Mouse (Mus musculus): ENCODE measurements around the gene Mcidas. TPM values are rescaled to one million over a fixed set of nuclear protein-coding genes. Genes with fewer than 3 reads are reported as not detected.

Gene Mcidas
- polyA plus RNA-seq, 1 experiment, result not detected

DNA sequence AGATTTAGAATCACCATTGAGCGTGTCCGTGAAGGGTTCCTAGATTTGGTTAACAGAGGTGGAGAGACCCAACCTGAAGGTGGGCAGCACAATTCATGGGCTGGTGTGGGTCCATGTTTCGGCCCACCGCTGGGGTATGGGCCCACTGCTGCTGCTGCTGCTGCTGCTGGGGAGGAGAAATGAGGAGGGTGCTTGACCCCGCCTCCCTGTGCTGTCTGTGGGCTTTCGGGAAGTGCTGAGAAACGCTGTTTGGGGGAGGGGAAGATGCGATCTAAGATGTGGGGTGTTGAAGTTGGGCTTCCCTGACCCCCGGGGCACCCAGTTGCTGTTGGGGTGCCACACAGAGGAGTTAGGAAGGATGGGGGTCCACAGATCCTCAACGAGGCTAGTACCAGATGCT, 16.9 kb upstream of the Mcidas start:
- Histone ChIP-seq H3K4me1 (ENCODE audit: control insufficient read depth, insufficient read depth, low read length) (peaks cover 3% of the 10 kb centered on the region; the same call in 1 of the 2 replicates), H3K27me3 (ENCODE audit: control insufficient read depth, insufficient read depth, low read length) (no peaks in the 10 kb centered on the region), H3K4me3 (ENCODE audit: control insufficient read depth, low read depth, low read length) (no peak overlapping the region), H3K36me3 (ENCODE audit: control insufficient read depth, insufficient read depth, low read length) (no peaks in the 10 kb centered on the region), H3K27ac (ENCODE audit: control insufficient read depth, insufficient read depth, low read depth, low read length) (no peak overlapping the region)
- TF ChIP-seq CTCF (IDR thresholded peaks at IDR 0.05; ENCODE audit: control insufficient read depth, insufficient read depth, insufficient replicate concordance, low read depth, low read length), result no peak
- TF ChIP-seq POLR2A (IDR thresholded peaks at IDR 0.05; ENCODE audit: control insufficient read depth, low read depth, low read length), result no peak

DNA sequence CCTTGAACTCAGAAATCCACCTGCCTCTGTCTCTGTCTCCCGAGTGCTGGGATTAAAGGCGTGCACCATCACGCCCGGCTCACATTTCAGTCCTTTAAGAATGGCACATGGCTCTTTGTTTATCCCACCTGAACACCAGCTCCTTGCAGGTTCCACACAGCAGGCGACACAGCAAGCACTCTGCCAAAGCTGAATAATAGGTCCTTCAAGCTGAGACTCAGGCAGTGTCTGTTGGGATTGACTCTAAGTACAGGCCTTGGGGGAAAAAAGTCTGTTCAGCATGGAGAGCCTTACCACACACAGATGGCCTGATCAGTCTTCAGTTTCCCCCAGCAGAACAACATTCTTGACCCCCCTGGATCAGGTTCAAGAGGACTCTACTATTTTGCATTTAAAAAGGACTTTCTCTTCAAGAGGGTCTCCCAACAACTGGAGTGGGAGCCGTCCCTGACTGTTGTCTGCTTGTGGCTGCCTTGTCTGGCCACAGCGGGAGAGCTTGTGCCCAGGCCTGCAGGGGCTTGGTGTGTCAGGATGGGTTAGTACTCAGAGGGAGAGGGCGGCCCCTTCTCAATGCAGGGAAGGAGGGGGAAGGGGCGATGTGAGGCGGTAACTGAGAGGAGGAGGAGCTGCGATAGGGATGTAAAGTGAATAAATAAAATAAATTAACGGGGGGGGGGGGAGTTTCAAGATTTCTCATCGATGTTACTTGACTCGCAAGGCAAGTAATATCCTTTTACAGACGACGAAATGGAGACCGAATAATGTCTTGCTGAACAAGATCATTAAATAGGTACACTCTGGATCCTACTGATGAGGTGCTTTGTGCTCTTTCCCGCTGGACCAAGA, 7.8 kb upstream of the Mcidas start:
- no peak overlapping the region for H3K27ac ChIP-seq (ENCODE audit: control insufficient read depth, insufficient read depth, low read depth, low read length)
- no peaks in the 10 kb centered on the region; the same call in 1 of the 2 replicates for H3K27me3 ChIP-seq (ENCODE audit: control insufficient read depth, insufficient read depth, low read length)
- peak overlapping the region; percentile 68 for H3K4me3 ChIP-seq (ENCODE audit: control insufficient read depth, low read depth, low read length)
- TF ChIP-seq POLR2A (IDR thresholded peaks at IDR 0.05; ENCODE audit: control insufficient read depth, low read depth, low read length) (no peak), CTCF (IDR thresholded peaks at IDR 0.05; ENCODE audit: control insufficient read depth, insufficient read depth, insufficient replicate concordance, low read depth, low read length) (no peak)
- peaks cover 33% of the 10 kb centered on the region for H3K4me1 ChIP-seq (ENCODE audit: control insufficient read depth, insufficient read depth, low read length)
- H3K36me3 ChIP-seq (ENCODE audit: control insufficient read depth, insufficient read depth, low read length), result no peaks in the 10 kb centered on the region

DNA sequence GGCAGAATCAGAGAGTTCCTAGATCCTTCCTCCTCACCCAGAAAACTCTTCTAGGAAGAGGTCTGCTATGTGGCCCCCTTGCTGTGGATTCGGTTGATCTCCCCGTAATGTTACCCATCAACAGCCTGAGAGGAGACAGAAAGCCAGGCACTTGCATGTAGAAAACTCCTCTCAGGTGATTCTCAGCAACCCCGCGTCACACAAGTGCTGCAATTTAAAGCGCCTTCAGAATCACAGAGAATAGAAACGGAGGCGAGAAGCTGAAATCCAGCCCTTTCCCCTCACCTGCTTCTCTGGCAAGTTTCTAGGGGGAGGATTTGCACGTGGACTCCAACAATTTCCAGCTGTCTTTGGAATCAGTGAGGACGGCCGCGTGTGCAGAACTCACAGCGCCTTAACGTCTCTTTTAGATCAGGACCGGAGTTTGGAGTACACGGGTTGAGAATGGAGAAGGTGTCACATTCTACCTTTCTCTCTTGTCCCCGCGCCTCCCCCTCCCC, 7.1 kb upstream of the Mcidas start:
- H3K27me3 ChIP-seq (ENCODE audit: control insufficient read depth, insufficient read depth, low read length), result no peaks in the 10 kb centered on the region; the same call in 1 of the 2 replicates
- H3K4me1 ChIP-seq (ENCODE audit: control insufficient read depth, insufficient read depth, low read length), result peaks cover 33% of the 10 kb centered on the region
- H3K4me3 ChIP-seq (ENCODE audit: control insufficient read depth, low read depth, low read length), result peak overlapping the region; percentile 68
- no peaks in the 10 kb centered on the region for H3K36me3 ChIP-seq (ENCODE audit: control insufficient read depth, insufficient read depth, low read length)
- TF ChIP-seq CTCF (IDR thresholded peaks at IDR 0.05; ENCODE audit: control insufficient read depth, insufficient read depth, insufficient replicate concordance, low read depth, low read length) (no peak), POLR2A (IDR thresholded peaks at IDR 0.05; ENCODE audit: control insufficient read depth, low read depth, low read length) (no peak)
- H3K27ac ChIP-seq (ENCODE audit: control insufficient read depth, insufficient read depth, low read depth, low read length), result no peak overlapping the region

DNA sequence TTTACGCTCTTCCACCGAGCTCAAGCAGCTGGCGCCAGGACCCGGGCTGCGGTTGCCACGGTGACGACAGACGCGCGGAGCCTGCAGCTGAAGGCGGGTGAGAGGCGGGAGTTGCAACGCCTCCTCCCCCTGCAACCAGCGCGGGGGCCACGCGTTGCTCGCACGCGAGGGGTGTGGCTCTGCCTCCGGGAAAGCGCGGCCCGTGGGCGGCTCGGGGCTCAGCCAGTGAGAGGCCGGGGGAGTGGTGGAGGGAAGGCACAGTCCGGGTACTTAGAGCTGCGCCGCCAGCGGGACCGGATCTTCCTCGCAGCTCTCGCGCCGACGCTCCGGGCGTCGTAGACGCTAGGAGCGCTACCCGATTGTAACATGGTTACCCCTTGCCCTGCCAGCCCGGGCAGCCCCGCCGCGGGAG, 6.1 kb upstream of the Mcidas start, which contains the start of gene Ccno:
Gene Ccno, plus strand, starts transcription at position 271 of the 412 bp plus-strand sequence.
- Histone ChIP-seq H3K4me3 (ENCODE audit: control insufficient read depth, low read depth, low read length) (peak within 1 kb of the TSS; percentile 68), H3K4me1 (ENCODE audit: control insufficient read depth, insufficient read depth, low read length) (peaks cover 33% of the 10 kb centered on the region), H3K36me3 (ENCODE audit: control insufficient read depth, insufficient read depth, low read length) (no peaks in the 10 kb centered on the region), H3K27ac (ENCODE audit: control insufficient read depth, insufficient read depth, low read depth, low read length) (no peak within 1 kb of the TSS), H3K27me3 (ENCODE audit: control insufficient read depth, insufficient read depth, low read length) (no peaks in the 10 kb centered on the region; the same call in 1 of the 2 replicates)
- TF ChIP-seq CTCF (IDR thresholded peaks at IDR 0.05; ENCODE audit: control insufficient read depth, insufficient read depth, insufficient replicate concordance, low read depth, low read length), result no peak
- peak; percentile 75 for TF ChIP-seq POLR2A (IDR thresholded peaks at IDR 0.05; ENCODE audit: control insufficient read depth, low read depth, low read length)

DNA sequence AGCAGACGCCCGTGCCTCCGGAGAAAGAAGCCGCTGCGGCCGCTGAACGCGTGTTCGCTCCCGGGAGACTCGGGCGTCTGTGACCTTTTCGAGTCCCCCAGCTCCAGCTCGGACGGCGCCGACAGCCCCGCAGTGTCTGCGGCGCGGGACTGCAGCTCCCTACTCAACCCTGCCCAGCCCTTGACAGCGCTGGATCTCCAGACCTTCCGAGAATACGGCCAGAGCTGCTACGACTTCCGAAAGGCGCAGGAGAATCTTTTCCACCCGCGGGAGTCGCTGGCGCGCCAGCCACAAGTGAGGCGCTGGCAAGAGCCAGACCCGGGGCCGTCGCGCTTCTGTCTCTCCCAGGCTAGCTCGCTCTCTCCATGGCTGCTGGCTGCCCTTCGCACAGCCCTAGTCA, 5.7 kb upstream of the Mcidas start:
- TF ChIP-seq POLR2A (IDR thresholded peaks at IDR 0.05; ENCODE audit: control insufficient read depth, low read depth, low read length) (peak; percentile 4; the same call in 1 of the 2 replicates), CTCF (IDR thresholded peaks at IDR 0.05; ENCODE audit: control insufficient read depth, insufficient read depth, insufficient replicate concordance, low read depth, low read length) (no peak)
- no peak overlapping the region for H3K27ac ChIP-seq (ENCODE audit: control insufficient read depth, insufficient read depth, low read depth, low read length)
- H3K4me1 ChIP-seq (ENCODE audit: control insufficient read depth, insufficient read depth, low read length), result peaks cover 33% of the 10 kb centered on the region
- no peaks in the 10 kb centered on the region; the same call in 1 of the 2 replicates for H3K27me3 ChIP-seq (ENCODE audit: control insufficient read depth, insufficient read depth, low read length)
- H3K36me3 ChIP-seq (ENCODE audit: control insufficient read depth, insufficient read depth, low read length), result no peaks in the 10 kb centered on the region
- H3K4me3 ChIP-seq (ENCODE audit: control insufficient read depth, low read depth, low read length), result peak overlapping the region; percentile 68

DNA sequence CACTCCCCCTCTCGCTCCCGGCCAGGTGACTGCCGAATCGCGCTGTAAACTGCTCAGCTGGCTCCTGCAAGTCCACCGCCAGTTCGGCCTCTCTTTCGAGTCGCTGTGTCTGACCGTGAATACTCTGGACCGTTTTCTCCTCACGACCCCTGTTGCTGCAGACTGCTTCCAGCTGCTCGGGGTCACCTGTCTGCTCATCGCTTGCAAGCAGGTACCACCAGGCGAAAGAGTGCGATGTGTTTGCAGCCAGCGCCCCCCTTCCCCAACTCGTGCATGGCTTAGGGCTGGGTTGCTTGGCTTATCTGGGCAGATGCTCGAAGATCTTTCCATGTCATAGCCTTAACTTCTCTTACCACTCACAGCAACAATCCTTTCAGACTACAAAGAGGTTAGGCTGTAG, 4.8 kb upstream of the Mcidas start:
- H3K4me3 ChIP-seq (ENCODE audit: control insufficient read depth, low read depth, low read length), result peak overlapping the region; percentile 51
- TF ChIP-seq CTCF (IDR thresholded peaks at IDR 0.05; ENCODE audit: control insufficient read depth, insufficient read depth, insufficient replicate concordance, low read depth, low read length), result no peak
- TF ChIP-seq POLR2A (IDR thresholded peaks at IDR 0.05; ENCODE audit: control insufficient read depth, low read depth, low read length), result no peak
- no peaks in the 10 kb centered on the region for H3K36me3 ChIP-seq (ENCODE audit: control insufficient read depth, insufficient read depth, low read length)
- H3K4me1 ChIP-seq (ENCODE audit: control insufficient read depth, insufficient read depth, low read length), result peaks cover 40% of the 10 kb centered on the region
- no peak overlapping the region for H3K27ac ChIP-seq (ENCODE audit: control insufficient read depth, insufficient read depth, low read depth, low read length)
- no peaks in the 10 kb centered on the region; the same call in 1 of the 2 replicates for H3K27me3 ChIP-seq (ENCODE audit: control insufficient read depth, insufficient read depth, low read length)

DNA sequence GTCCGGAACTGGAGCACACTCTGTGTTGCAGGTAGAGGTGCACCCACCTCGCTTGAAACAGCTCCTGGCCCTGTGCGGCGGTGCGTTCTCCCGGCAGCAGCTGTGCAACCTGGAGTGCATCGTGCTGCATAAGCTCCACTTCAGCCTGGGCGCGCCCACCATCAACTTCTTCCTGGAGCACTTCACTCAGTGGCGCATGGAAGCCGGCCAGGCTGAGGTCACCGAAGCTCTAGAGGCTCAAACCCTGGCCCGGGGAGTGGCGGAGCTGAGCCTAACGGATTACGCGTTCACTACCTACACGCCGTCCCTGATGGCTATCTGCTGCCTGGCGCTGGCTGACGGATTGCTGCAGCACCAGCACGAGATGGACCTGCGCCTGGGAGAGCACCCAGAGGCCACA, 4.1 kb upstream of the Mcidas start:
- H3K27ac ChIP-seq (ENCODE audit: control insufficient read depth, insufficient read depth, low read depth, low read length), result no peak overlapping the region
- no peak for TF ChIP-seq POLR2A (IDR thresholded peaks at IDR 0.05; ENCODE audit: control insufficient read depth, low read depth, low read length)
- no peak for TF ChIP-seq CTCF (IDR thresholded peaks at IDR 0.05; ENCODE audit: control insufficient read depth, insufficient read depth, insufficient replicate concordance, low read depth, low read length)
- no peak overlapping the region for H3K4me3 ChIP-seq (ENCODE audit: control insufficient read depth, low read depth, low read length)
- H3K4me1 ChIP-seq (ENCODE audit: control insufficient read depth, insufficient read depth, low read length), result peaks cover 47% of the 10 kb centered on the region
- H3K27me3 ChIP-seq (ENCODE audit: control insufficient read depth, insufficient read depth, low read length), result no peaks in the 10 kb centered on the region; the same call in 1 of the 2 replicates
- H3K36me3 ChIP-seq (ENCODE audit: control insufficient read depth, insufficient read depth, low read length), result no peaks in the 10 kb centered on the region

Data from testis, adult 2 months (tissue).